Mouse (Mus musculus): ENCODE data around the gene Hdgf. TPM values are rescaled to one million over a fixed set of nuclear protein-coding genes. Genes with fewer than 3 reads are reported as not detected.

Gene Hdgf
- total and polyA plus RNA-seq, 3 experiments, result 199 to 468 (median 215) TPM

GRCm38 (mm10) chr3:87947811-87948199, 41.7 kb downstream of the Hdgf start:
- H3K9me3 ChIP-seq (replicated peaks; ENCODE audit: low read length), result no peaks in the 10 kb centered on the region
- H3K4me2 ChIP-seq (ENCODE audit: insufficient read depth, low read depth, poor library complexity, severe bottlenecking), result no peak overlapping the region
- H3K9ac ChIP-seq (ENCODE audit: insufficient read depth, low read depth), result no peak overlapping the region
- H3K79me2 ChIP-seq (replicated peaks; ENCODE audit: control insufficient read depth, extremely low read depth, insufficient read depth, poor library complexity, severe bottlenecking), result no peaks in the 10 kb centered on the region
- in situ Hi-C loops (cut with MboI; ENCODE audit: low pct_ligation_motif_present, low pct_unique_long_range_greater_than_20kb, low sequenced_read_pairs), result no loop called here
- dilution Hi-C loops (cut with MboI; ENCODE audit: extremely low pct_ligation_motif_present, extremely low pct_unique_long_range_greater_than_20kb, low sequenced_read_pairs), result no loop called here
- peaks cover 8 to 34% of the 10 kb centered on the region in 2 experiments for H3K36me3 ChIP-seq (replicated peaks in 1 of 2; ENCODE audit: control insufficient read depth in 1 of 2, insufficient read depth in 1 of 2, low read length in 1 of 2)
- H3K4me3 ChIP-seq (replicated peaks in 1 of 3; ENCODE audit: low read depth in 2 of 3, low read length in 2 of 3, poor library complexity in 1 of 3), result no peak overlapping the region
- H3K27ac ChIP-seq (ENCODE audit: insufficient read depth, low read depth), result no peak overlapping the region
- no peak for TF ChIP-seq KAT2A (IDR thresholded peaks at IDR 0.05; ENCODE audit: insufficient replicate concordance, low read length)
- no peaks in the 10 kb centered on the region for H3K27me3 ChIP-seq (replicated peaks)
- H3K4me1 ChIP-seq (ENCODE audit: control insufficient read depth in 1 of 2, insufficient read depth in 2 of 2), result no peaks in the 10 kb centered on the region
- no peak for DNase-seq (ENCODE audit: extremely low read depth)

GRCm38 (mm10) chr3:87948378-87949265, 42.5 kb downstream of the Hdgf start, which contains the start of gene Crabp2:
Crabp2 (plus strand) TSS chr3:87948666.
- no peaks in the 10 kb centered on the region for H3K4me1 ChIP-seq (ENCODE audit: control insufficient read depth in 1 of 2, insufficient read depth in 2 of 2)
- H3K79me2 ChIP-seq (replicated peaks; ENCODE audit: control insufficient read depth, extremely low read depth, insufficient read depth, poor library complexity, severe bottlenecking), result no peaks in the 10 kb centered on the region
- H3K4me3 ChIP-seq (replicated peaks in 1 of 3; ENCODE audit: low read depth in 2 of 3, low read length in 2 of 3, poor library complexity in 1 of 3), result no peak within 1 kb of the TSS
- dilution Hi-C loops (cut with MboI; ENCODE audit: extremely low pct_ligation_motif_present, extremely low pct_unique_long_range_greater_than_20kb, low sequenced_read_pairs), result no loop called here
- peaks cover 5 to 28% of the 10 kb centered on the region in 2 experiments for H3K36me3 ChIP-seq (replicated peaks in 1 of 2; ENCODE audit: control insufficient read depth in 1 of 2, insufficient read depth in 1 of 2, low read length in 1 of 2)
- no peaks in the 10 kb centered on the region for H3K27me3 ChIP-seq (replicated peaks)
- H3K9ac ChIP-seq (ENCODE audit: insufficient read depth, low read depth), result no peak within 1 kb of the TSS
- H3K27ac ChIP-seq (ENCODE audit: insufficient read depth, low read depth), result no peak within 1 kb of the TSS
- in situ Hi-C loops (cut with MboI; ENCODE audit: low pct_ligation_motif_present, low pct_unique_long_range_greater_than_20kb, low sequenced_read_pairs), result no loop called here
- no peak for DNase-seq (ENCODE audit: extremely low read depth)
- no peaks in the 10 kb centered on the region for H3K9me3 ChIP-seq (replicated peaks; ENCODE audit: low read length)
- no peak within 1 kb of the TSS for H3K4me2 ChIP-seq (ENCODE audit: insufficient read depth, low read depth, poor library complexity, severe bottlenecking)
- no peak for TF ChIP-seq MYC (IDR thresholded peaks at IDR 0.05; ENCODE audit: low read depth, low read length)
- TF ChIP-seq SMC3 (IDR thresholded peaks at IDR 0.05; ENCODE audit: low read depth, low read length), result no peak
- no peak for TF ChIP-seq KAT2A (IDR thresholded peaks at IDR 0.05; ENCODE audit: insufficient replicate concordance, low read length)
- no peak for TF ChIP-seq ZC3H11A (IDR thresholded peaks at IDR 0.05; ENCODE audit: low read depth, low read length)
- TF ChIP-seq EP300 (IDR thresholded peaks at IDR 0.05; ENCODE audit: low read length), result no peak
- TF ChIP-seq NRF1 (IDR thresholded peaks at IDR 0.05; ENCODE audit: low read depth, low read length), result no peak
- no peak for TF ChIP-seq CTCF (conservative IDR thresholded peaks at IDR 0.05 in 1 of 2, IDR thresholded peaks at IDR 0.05 in 1 of 2; ENCODE audit: low read depth in 2 of 2, low read length in 2 of 2)
- TF ChIP-seq MEF2A (IDR thresholded peaks at IDR 0.05; ENCODE audit: borderline replicate concordance, low read depth, low read length), result no peak
- TF ChIP-seq MAFK (IDR thresholded peaks at IDR 0.05; ENCODE audit: insufficient replicate concordance, low read length), result no peak
- TF ChIP-seq JUND (conservative IDR thresholded peaks at IDR 0.05; ENCODE audit: low read depth, low read length), result no peak

GRCm38 (mm10) chr3:87949266-87949954, 43.3 kb downstream of the Hdgf start:
- Histone ChIP-seq H3K27ac (ENCODE audit: insufficient read depth, low read depth) (no peak overlapping the region), H3K36me3 (replicated peaks in 1 of 2; ENCODE audit: control insufficient read depth in 1 of 2, insufficient read depth in 1 of 2, low read length in 1 of 2) (peaks cover 3 to 20% of the 10 kb centered on the region in 2 experiments), H3K79me2 (replicated peaks; ENCODE audit: control insufficient read depth, extremely low read depth, insufficient read depth, poor library complexity, severe bottlenecking) (no peaks in the 10 kb centered on the region), H3K9me3 (replicated peaks; ENCODE audit: low read length) (no peaks in the 10 kb centered on the region), H3K4me2 (ENCODE audit: insufficient read depth, low read depth, poor library complexity, severe bottlenecking) (no peak overlapping the region), H3K9ac (ENCODE audit: insufficient read depth, low read depth) (no peak overlapping the region), H3K27me3 (replicated peaks) (no peaks in the 10 kb centered on the region), H3K4me3 (replicated peaks in 1 of 3; ENCODE audit: low read depth in 2 of 3, low read length in 2 of 3, poor library complexity in 1 of 3) (no peak overlapping the region), H3K4me1 (ENCODE audit: control insufficient read depth in 1 of 2, insufficient read depth in 2 of 2) (no peaks in the 10 kb centered on the region)
- TF ChIP-seq IRF4 (IDR thresholded peaks at IDR 0.05; ENCODE audit: low read depth, low read length) (no peak), EP300 (IDR thresholded peaks at IDR 0.05; ENCODE audit: low read length) (no peak), MEF2A (IDR thresholded peaks at IDR 0.05; ENCODE audit: borderline replicate concordance, low read depth, low read length) (no peak), GABPA (IDR thresholded peaks at IDR 0.05; ENCODE audit: insufficient replicate concordance, low read depth, low read length) (no peak), MAZ (IDR thresholded peaks at IDR 0.05; ENCODE audit: low read depth, low read length) (no peak), ZNF384 (IDR thresholded peaks at IDR 0.05; ENCODE audit: low read depth, low read length) (no peak), MXI1 (IDR thresholded peaks at IDR 0.05; ENCODE audit: low read depth, low read length) (no peak), ZC3H11A (IDR thresholded peaks at IDR 0.05; ENCODE audit: low read depth, low read length) (no peak), USF2 (conservative IDR thresholded peaks at IDR 0.05; ENCODE audit: low read depth, low read length) (no peak), CTCF (conservative IDR thresholded peaks at IDR 0.05 in 1 of 2, IDR thresholded peaks at IDR 0.05 in 1 of 2; ENCODE audit: low read depth in 2 of 2, low read length in 2 of 2) (no peak), JUN (IDR thresholded peaks at IDR 0.05; ENCODE audit: insufficient read depth, low read depth, low read length) (no peak), TBP (conservative IDR thresholded peaks at IDR 0.05; ENCODE audit: low read depth, low read length) (no peak), POLR2AphosphoS2 (IDR thresholded peaks at IDR 0.05; ENCODE audit: low read depth, low read length) (no peak)
- in situ Hi-C loops (cut with MboI; ENCODE audit: low pct_ligation_motif_present, low pct_unique_long_range_greater_than_20kb, low sequenced_read_pairs) (no loop called here), dilution Hi-C loops (cut with MboI; ENCODE audit: extremely low pct_ligation_motif_present, extremely low pct_unique_long_range_greater_than_20kb, low sequenced_read_pairs) (no loop called here)
- no peak for DNase-seq (ENCODE audit: extremely low read depth)

Data from CH12.LX (cell line).